Mouse (Mus musculus) lung, embryonic 15.5 days (tissue): ENCODE measurements at regions not wholly inside any gene's neighbourhood (a gene's known extent, or its start where the extent isn't known, plus 50 kb on each side); places are given as distances from the start of the nearest gene placed in this dataset.
"Not testable (repeated sequence)": the region's sequence is repeated elsewhere in the genome, so short reads cannot be mapped to it uniquely, and the experiment has no call there.

Source experiments
- ATAC-seq: fragments of 200-750 bp; cut with Nextera tagmentation; 2 replicates; pipeline ENCODE4 v1.8.0; 2017; ENCODE audit warnings: moderate number of reproducible peaks, borderline replicate concordance; ENCODE audit not compliant: low FRiP score, low TSS enrichment; ENCODE audit errors: extremely low read depth
- H3K27ac ChIP-seq: fragments of 300-500 bp; sonication (generic); 2 replicates; pipeline ENCODE4 v1.5.1; 2015; ENCODE audit warnings: moderate library complexity, mild to moderate bottlenecking, inconsistent platforms
- H3K27me3 ChIP-seq: fragments of 300-500 bp; sonication (generic); 2 replicates; pipeline ENCODE4 v1.6.1; 2015; ENCODE audit warnings: inconsistent platforms
- H3K36me3 ChIP-seq: fragments of 300-500 bp; sonication (generic); 2 replicates; pipeline ENCODE4 v1.6.1; 2015; ENCODE audit warnings: inconsistent platforms
- H3K4me1 ChIP-seq: fragments of 300-500 bp; sonication (generic); 2 replicates; pipeline ENCODE4 v1.6.1; 2015; ENCODE audit warnings: inconsistent platforms
- H3K4me2 ChIP-seq: fragments of 300-500 bp; sonication (generic); 2 replicates; pipeline ENCODE4 v1.6.1; 2015; ENCODE audit warnings: inconsistent platforms, mild to moderate bottlenecking, moderate library complexity
- H3K4me3 ChIP-seq: fragments of 300-500 bp; sonication (generic); 2 replicates; pipeline ENCODE4 v1.5.1; 2015; ENCODE audit warnings: mild to moderate bottlenecking, inconsistent platforms
- H3K9ac ChIP-seq: fragments of 300-500 bp; sonication (generic); 2 replicates; pipeline ENCODE4 v1.6.1; 2015; ENCODE audit warnings: inconsistent platforms
- H3K9me3 ChIP-seq: fragments of 300-500 bp; sonication (generic); 2 replicates; pipeline ENCODE4 v1.6.1; 2016; ENCODE audit warnings: inconsistent platforms
- WGBS: fragments of 180-500 bp; shearing (Covaris S2); methylation state at CpG from one replicate; pipeline ENCODE4 v1.1.7; 2015; 5-methylcytosine and 5-hydroxymethylcytosine counted together

DNA sequence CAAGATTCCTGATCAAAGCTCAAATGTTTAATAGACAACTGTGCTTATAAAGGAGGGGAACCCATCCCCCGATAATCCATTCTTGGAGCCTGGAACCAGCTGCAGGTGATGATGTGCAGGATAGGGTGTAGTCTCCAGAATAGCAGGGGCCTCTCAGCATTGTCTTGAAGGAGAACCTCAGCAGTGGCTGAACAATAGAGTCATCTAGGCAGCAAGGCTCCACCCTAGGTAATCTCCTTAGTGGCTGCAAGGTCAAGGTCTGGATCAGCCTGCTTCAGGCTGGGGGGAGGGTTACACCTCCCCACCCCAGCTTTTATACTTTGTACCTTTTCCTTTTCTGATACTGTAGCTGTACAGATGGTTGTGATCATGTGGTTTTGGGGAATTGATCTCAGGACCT is 116.8 kb upstream of the Mettl4 start:
- WGBS: 100% methylated on average over 1 of the region's 1 CpGs
- H3K27ac ChIP-seq: no peak overlapping the region
- H3K9me3 ChIP-seq: no peaks in the 10 kb centered on the region
- H3K4me3 ChIP-seq: no peak overlapping the region
- ATAC-seq: no peak
- H3K4me2 ChIP-seq: no peak overlapping the region
- no peaks in the 10 kb centered on the region for H3K36me3 ChIP-seq
- no peaks in the 10 kb centered on the region for H3K4me1 ChIP-seq
- H3K27me3 ChIP-seq: no peaks in the 10 kb centered on the region
- H3K9ac ChIP-seq: no peak overlapping the region

DNA sequence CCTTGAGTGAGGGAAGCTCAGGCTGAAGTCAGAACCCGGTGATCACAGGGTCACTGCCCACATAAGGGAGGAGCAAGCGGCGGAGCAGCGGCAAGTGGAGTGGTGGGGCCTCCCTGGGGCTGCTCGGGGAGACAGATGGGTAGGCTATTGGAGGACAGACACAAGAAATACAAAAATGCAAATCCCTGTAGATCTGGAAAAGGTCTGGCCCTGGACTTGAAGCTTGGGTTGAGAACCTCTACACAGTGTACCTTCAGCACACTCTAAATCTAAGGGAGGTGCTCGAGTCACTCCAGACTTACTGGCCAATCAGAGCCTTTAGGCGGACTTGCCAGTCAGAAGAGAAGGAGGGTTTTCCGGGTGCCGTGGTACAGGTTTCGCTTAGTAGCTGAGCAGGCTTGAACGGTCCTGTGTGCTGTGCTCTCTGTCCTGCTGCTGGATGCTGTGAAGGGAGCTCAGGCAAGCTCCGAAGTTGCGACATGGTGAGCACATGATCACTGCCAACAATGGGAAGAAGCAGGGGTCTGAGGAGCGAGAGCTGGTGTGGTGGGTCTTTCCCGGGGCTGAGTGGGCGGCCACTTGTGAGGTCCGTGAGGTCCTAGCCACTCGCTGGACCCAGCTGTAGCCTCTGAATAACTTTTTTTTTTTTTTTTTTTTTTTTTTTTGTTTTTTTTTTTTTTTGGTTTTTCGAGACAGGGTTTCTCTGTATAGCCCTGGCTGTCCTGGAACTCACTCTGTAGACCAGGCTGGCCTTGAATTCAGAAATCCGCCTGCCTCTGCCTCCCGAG is 114.9 kb upstream of the Mettl4 start:
- H3K36me3 ChIP-seq, H3K4me1 ChIP-seq, H3K27me3 ChIP-seq, H3K9me3 ChIP-seq: not testable (repeated sequence)
- H3K27ac ChIP-seq: peak overlapping the region; percentile 61; the same call in 1 of the 2 replicates
- H3K4me3 ChIP-seq: peak overlapping the region; percentile 58
- peak; percentile 98 for ATAC-seq
- 10% methylated on average over 20 of the region's 21 CpGs for WGBS
- peak overlapping the region; percentile 73 for H3K4me2 ChIP-seq
- H3K9ac ChIP-seq: peak overlapping the region; percentile 56

DNA sequence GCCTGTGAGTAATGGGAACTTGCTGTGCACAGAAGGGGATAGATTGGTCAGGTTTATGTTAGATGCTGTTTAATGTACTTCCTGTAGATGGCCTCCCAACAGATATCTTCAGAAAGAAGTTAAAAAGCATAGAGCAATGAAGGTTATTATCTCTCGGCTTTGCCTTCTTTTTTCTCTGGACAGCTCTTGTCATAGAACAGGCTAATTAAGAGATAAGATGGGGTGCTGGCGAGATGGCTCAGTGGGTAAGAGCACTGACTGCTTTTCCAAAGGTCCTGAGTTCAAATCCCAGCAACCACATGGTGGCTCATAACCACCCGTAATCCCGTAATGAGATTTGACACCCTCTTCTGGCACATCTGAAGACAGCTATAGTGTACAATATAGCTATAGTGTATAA is 104.9 kb upstream of the Mettl4 start:
- not testable (repeated sequence) for H3K4me1 ChIP-seq, H3K9me3 ChIP-seq, ATAC-seq, H3K27ac ChIP-seq, H3K4me2 ChIP-seq, H3K4me3 ChIP-seq, H3K36me3 ChIP-seq, H3K27me3 ChIP-seq, H3K9ac ChIP-seq
- WGBS: 75% methylated on average over 4 of the region's 4 CpGs

DNA sequence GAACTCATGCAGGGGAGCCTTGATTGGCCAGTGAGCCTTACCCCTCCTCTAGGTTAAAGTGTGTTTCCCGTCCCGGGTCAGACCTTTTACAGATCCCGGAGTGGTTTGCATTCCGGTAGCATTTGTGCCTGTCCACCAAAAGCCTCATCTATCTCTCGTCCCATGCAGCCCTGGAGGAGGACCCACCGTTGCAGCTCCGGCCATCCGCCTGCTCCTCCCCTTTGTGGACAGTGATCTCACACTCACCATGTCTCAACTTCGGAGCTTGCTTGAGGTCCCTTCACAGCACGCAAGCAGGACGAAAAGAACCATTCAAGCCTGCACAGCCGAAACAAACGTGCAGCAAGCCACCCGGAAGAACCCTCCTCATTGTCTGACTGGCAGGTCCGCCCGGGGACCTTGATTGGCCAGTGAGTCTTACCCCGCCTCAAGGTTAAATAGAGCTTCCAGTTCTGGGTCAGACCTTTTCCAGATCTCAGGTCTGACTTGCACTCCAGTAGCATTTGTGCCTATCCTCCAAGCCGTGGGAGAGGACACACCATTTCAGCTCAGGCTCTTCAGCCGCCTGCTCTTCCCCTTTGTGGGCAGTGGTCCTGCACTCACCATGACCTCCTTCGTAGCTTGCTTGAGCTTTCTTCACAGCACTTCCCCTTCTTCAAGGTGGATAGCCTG is 84.8 kb upstream of the Mettl4 start:
- under 1% methylated on average over 20 of the region's 20 CpGs for WGBS
- H3K4me3 ChIP-seq: peak overlapping the region; percentile 59
- H3K4me2 ChIP-seq: peak overlapping the region; percentile 73
- no peaks in the 10 kb centered on the region for H3K9me3 ChIP-seq
- H3K27ac ChIP-seq: peak overlapping the region; percentile 82
- H3K36me3 ChIP-seq: no peaks in the 10 kb centered on the region
- peak overlapping the region; percentile 61 for H3K9ac ChIP-seq
- no peaks in the 10 kb centered on the region for H3K27me3 ChIP-seq
- H3K4me1 ChIP-seq: peaks cover 8% of the 10 kb centered on the region; the same call in 1 of the 2 replicates
- peak; percentile 98 for ATAC-seq

DNA sequence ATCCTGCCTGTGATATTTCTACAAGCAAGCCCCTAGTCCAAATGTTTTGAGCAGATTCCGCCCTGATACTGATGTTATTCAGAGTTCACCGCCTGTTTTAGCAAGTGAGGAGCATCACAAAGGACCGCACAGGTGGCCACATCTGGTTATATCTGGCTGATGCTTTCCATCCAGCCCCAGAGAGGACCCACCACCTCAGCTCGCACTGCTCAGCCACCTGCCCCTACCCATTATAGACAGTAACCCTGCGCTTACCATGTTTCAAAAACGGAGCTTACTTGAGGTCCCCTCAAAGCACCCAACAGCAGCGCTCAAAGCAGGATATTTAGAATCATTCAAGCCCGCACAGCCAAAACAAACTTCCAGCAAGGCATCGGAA is 84.2 kb upstream of the Mettl4 start:
- Histone ChIP-seq H3K4me2 (peak overlapping the region; percentile 73), H3K9ac (peak overlapping the region; percentile 61), H3K4me3 (peak overlapping the region; percentile 59), H3K27ac (peak overlapping the region; percentile 82)
- WGBS: 4% methylated on average over 9 of the region's 9 CpGs
- H3K27me3 ChIP-seq, H3K9me3 ChIP-seq, ATAC-seq, H3K36me3 ChIP-seq, H3K4me1 ChIP-seq: not testable (repeated sequence)

DNA sequence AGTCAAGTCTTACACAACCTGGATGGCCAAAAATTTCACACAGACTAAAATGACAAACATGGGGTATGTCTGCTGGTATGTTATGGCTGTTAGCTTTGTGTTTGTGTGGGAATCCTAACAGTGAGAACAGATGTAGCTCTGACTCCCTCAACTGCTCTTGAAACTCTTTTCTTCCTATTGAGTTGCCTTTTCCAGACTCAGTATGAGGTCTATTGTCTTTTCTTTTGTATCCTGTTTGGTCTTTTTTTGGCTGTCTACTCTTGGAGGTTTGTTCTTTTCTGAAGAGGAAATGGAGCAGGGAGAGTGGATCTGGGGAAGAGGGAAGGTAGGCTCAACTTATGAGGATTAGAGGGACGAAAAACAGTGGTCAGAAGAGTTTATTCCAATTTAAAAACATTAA is 76.6 kb upstream of the Mettl4 start:
- not testable (repeated sequence) for H3K27me3 ChIP-seq, H3K4me3 ChIP-seq, H3K4me1 ChIP-seq, H3K27ac ChIP-seq, H3K36me3 ChIP-seq, H3K4me2 ChIP-seq, H3K9ac ChIP-seq, H3K9me3 ChIP-seq, ATAC-seq
- 93% methylated on average over 1 of the region's 1 CpGs for WGBS

DNA sequence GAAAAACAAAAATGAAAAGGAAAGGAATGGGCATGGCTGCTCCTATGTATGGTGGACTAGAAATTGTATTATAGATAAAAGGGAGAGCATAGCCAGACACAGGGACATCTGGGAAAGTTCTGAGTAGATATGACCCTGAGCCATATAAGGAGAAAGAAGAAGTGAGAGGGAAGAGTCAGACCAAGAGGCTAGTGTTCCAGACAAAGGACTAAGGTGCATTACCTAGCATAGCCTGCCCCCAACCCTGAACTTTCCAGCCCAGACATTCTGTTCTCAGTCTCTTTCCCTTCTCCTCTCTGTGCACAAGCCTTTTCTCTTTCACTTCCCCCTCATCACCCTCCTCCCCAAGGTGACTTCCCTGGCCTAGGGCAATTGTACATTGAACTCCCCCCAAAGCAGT is 58.9 kb upstream of the Mettl4 start:
- H3K4me2 ChIP-seq: no peak overlapping the region
- 0 out of 2 replicates have a peak, but pooled peaks cover 4% of the 10 kb centered on the region for H3K36me3 ChIP-seq
- no peaks in the 10 kb centered on the region for H3K27me3 ChIP-seq
- ATAC-seq: no peak
- H3K27ac ChIP-seq: no peak overlapping the region
- H3K4me1 ChIP-seq: no peaks in the 10 kb centered on the region
- no peak overlapping the region for H3K4me3 ChIP-seq
- H3K9ac ChIP-seq: no peak overlapping the region
- H3K9me3 ChIP-seq: peaks cover 4% of the 10 kb centered on the region; the same call in 1 of the 2 replicates
